Mouse (Mus musculus) erythroid progenitor cell, adult 5-6 weeks (primary cell): ENCODE measurements around the gene Grb2. TPM values are rescaled to one million over a fixed set of nuclear protein-coding genes. Genes with fewer than 3 reads are reported as not detected.
"Not testable (repeated sequence)": the region's sequence is repeated elsewhere in the genome, so short reads cannot be mapped to it uniquely, and the experiment has no call there.

Experiments used
- ATAC-seq: replicated peaks from 2 replicates; pipeline ENCODE4 v1.8.0; 2016; ENCODE audit warnings: moderate number of reproducible peaks, mild to moderate bottlenecking, moderate TSS enrichment, inconsistent platforms; ENCODE audit not compliant: poor library complexity, low FRiP score, severe bottlenecking
- total RNA-seq, 2 experiments: library from RNA; stranded (forward) in 1 of 2; stranded (reverse) in 1 of 2; fragments of 150-400 nt in 1 of 2; fragments of 186-747, 209-891 nt in 1 of 2; gene quantifications; 2 replicates each; pipeline versions ENCODE4 v1.2.3 to v1.2.4; 2015 to 2017; ENCODE audit warnings: low replicate concordance in 2 of 2

Gene Grb2
- total RNA-seq, 2 experiments from 2014 or later: 10.1 to 49.5 TPM

DNA sequence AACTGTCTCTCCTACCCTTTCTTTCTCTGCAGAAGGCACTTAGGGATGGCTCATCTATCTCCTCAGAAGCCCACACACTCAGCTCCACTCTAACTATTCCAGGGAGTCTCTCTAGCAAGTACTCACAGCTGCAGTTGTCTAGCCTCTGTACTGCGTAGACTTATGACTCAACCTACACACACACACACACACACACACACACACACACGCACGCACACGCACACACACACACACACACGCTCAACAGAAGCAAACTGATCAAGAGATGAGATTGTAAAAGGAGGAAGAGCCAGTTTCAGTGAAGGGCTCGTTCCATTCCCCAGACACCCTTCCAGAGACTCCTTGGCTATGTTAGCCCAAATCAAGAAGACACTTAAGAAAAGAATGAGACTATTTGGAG is 49.9 kb downstream of the Grb2 start:
- no peak for ATAC-seq

DNA sequence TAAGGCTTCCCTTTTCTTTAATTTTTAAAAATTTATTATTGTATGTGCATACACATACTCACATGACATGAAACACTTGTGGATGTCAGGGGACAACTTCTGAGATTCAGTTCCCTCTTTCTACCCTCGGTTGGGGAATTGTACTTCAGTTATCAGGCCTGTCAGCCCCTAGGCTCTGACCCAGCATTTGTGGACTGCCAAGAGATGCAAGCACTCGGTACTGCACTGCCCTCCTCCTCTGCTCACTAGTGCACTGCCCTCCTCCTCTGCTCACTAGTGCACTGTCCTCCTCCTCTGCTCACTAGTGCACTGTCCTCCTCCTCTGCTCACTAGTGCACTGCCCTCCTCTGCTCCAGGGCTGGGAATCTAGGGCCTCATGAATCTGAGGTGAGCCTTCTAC is 54.3 kb downstream of the Grb2 start:
- no peak for ATAC-seq

GRCm38 (mm10) chr11:115653194-115653593 is 55.2 kb downstream of the Grb2 start:
- no peak for ATAC-seq

DNA sequence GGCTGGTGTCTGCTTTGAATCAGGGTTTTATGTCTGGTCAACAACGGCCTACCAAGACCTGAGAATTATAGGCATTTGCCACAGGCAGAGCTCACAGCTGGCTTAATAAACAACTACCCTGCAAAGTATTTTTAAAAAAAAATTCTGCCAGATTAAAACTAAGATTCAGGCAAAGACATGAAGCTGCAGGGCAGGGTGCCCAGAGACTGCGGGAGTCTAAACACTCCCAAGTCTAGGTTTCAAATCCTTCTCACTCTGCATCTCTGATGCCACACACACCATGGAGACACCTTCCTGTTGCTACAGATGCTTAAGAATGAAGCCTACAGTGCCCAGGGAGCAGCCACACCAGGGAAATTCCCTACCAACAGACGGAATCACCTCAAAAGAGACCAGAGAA is 56.7 kb downstream of the Grb2 start:
- ATAC-seq: no peak

- ATAC-seq: no peak
Measured at GRCm38 (mm10) chr11:115649706-115650105, 58.7 kb downstream of the Grb2 start.

- 0 out of 2 replicates have a peak, but pooled peaks have one; percentile 62 for ATAC-seq
Measured at GRCm38 (mm10) chr11:115647459-115647858, 60.9 kb downstream of the Grb2 start.

GRCm38 (mm10) chr11:115646439-115646838 is 62.0 kb downstream of the Grb2 start:
- ATAC-seq: no peak

DNA sequence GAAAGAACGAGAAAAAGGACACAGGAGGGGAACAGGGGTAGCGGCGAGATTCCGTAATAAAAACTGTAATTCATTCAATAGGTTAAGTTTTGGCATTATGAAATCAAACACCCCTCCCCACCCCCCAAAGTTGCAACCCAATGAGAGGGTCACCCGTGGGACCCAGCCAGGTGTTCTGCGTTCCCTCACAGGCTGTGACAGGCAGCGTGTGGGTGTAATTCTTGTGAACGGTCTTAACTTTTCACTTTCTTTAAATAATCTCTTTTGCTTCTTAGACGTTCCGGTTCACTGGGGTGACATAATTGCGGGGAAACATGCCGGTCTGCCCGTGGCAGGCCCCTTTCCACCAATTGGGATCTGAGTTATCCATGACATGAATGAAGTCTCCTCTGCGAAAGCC is 62.9 kb downstream of the Grb2 start:
- ATAC-seq: not testable (repeated sequence)

GRCm38 (mm10) chr11:115644308-115644707 is 64.1 kb downstream of the Grb2 start:
- no peak for ATAC-seq

DNA sequence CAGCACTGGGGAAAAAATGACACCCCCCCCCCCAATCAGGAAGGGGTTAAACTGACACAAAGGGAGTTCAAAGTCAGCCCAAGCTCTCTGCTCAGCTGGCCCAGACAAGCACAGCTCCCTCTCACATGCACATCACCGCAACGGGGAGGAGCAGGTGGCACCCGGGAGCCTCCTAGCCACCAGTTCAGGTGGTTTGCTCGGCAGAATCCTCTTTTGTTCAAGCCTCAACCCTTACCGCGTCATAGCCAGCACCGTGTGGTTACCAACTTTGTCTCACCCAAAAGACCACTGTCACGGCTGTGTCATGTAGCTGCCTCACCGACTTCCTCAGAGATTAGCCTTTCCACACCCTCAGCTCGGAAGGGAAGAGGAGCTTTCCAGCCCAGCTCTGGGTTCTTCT is 65.1 kb downstream of the Grb2 start:
- ATAC-seq: no peak

- no peak for ATAC-seq
Measured at GRCm38 (mm10) chr11:115642705-115643104, 65.7 kb downstream of the Grb2 start.

- no peak for ATAC-seq
Measured at GRCm38 (mm10) chr11:115641664-115642036, 66.7 kb downstream of the Grb2 start.

- ATAC-seq: no peak
Measured at GRCm38 (mm10) chr11:115640978-115641663, 67.3 kb downstream of the Grb2 start.

- ATAC-seq: no peak
Measured at GRCm38 (mm10) chr11:115640311-115640828, 68.0 kb downstream of the Grb2 start.

GRCm38 (mm10) chr11:115639540-115639939 is 68.9 kb downstream of the Grb2 start:
- no peak for ATAC-seq

DNA sequence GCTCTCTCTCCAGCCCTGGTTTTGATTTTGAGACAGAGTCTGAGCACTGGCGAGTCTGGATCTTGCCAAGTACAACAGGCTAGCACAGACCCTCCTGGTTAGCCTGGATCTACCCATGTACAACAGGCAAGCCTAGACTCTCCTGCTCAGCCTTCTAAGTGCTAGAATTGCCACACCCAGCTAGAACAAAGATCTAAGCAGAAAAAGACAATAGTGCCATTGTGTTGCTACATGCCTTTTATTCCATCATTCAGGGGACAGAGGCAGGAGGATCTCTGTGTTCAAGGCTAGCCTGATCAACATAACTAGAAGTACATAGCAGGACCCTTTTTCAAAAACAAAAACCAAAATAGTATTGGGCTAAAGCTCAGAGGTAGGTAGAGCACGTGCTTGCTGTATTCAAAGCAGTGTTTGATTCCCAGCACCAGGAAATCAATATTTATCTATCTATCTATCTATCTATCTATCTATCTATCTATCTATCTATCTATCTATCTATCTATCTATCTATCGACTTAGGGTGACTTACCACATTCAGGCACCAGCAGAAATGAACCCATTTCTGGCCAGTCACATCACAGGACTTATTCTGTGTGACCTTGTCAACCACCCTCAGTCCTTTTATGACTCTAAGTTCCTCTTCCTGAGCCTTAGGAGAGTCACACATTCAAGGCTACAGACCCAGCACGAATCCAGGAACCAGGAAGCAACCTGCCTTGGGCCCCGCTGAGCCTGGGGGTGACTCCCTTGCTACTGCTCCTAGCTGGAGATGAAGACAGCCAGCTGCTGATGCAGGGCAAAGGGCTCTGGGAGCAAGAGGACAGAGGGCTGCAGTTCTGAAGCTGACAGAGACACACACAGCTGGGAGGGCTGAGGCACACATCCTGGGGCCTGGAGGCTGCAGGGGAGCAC is 69.6 kb downstream of the Grb2 start:
- ATAC-seq: 0 out of 2 replicates have a peak, but pooled peaks have one; percentile 23

GRCm38 (mm10) chr11:115636960-115637359 is 71.4 kb downstream of the Grb2 start:
- ATAC-seq: no peak

GRCm38 (mm10) chr11:115635484-115635883 is 72.9 kb downstream of the Grb2 start:
- ATAC-seq: no peak

DNA sequence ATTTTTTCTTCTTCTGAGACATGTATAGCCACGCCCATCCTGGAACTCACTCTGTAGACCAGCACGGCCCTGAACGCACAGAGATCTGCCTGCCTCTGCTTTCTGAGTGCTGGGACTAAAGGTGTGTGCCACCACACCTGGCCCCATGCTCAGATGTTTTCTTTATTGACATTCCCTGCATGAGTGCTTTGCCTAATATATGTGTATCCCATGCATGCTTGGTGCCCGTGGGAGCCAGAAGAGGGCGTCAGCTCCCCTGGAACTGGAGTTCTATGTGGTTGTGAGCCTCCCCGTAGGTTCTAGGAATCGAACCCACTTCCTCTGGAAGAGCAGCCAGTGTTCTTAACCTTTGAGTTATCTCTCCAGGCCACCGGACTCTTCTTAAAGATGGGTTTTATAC is 73.4 kb downstream of the Grb2 start:
- no peak for ATAC-seq

DNA sequence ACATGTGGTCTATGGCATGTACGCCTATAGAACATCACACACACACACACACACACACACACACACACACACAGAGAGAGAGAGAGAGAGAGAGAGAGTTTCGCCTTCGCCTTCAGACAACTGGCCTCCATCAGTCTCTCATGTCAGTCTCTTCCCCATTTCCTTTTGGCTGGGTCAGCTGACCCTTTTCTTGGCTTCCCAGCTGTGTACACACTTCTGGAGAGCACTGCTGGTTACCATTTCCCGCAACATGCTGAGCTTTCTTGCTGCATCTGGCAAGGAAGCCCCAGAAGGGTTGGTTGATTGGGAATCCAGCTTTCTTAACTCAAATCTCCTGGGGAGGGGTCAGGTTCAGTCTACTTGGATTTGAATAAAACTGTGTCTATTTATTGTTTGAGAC is 74.3 kb downstream of the Grb2 start:
- ATAC-seq: no peak

DNA sequence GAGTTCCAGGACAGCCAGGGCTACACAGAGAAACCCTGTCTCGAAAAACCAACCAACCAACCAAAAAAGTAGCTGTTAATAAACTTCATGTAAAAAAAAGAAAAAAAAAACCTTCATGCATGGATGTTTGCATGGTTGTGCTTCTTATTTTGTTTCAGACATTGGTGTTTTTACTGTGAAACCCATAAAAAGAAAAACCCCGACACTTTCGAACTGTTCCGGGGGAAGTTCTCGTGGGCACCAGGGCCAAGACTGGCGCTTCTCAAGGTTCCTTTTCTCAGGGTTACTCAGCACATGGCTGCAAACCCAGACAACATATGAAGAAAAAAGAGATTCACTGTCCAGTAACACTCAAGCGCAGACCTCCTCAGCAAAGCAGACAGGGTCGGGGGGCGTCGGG is 75.5 kb downstream of the Grb2 start:
- ATAC-seq: no peak
